Mouse (Mus musculus): ENCODE results near the gene Sdk2. TPM values are rescaled to one million over a fixed set of nuclear protein-coding genes. Genes with fewer than 3 reads are reported as not detected.

Sdk2 gene
- polyA plus RNA-seq, 1 experiment = 7.4 TPM

DNA sequence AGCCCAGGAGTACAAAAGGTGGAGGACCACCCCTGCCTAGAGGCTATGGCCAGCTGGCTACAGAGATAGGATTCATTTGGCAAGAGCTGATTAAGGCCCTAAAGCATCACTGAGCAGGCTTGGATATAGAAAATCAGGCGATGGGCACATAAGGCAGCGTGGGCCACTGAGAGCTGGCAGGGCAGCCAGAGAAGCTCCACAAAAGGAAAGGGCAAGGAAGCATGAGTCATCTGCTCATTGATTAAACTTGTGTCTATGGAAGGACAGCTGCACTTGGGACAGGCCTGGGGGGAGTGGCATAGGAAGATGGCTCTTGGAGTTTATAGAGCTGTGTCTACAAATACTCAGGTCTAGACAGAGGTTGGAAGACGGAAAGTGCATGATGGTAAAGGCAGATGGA, 104.1 kb downstream of the Sdk2 start:
- TF ChIP-seq POLR2A (IDR thresholded peaks at IDR 0.05; ENCODE audit: extremely low read depth, insufficient read depth, low read length) = no peak
- TF ChIP-seq CTCF (IDR thresholded peaks at IDR 0.05; ENCODE audit: extremely low read depth, insufficient read depth, low read length) = no peak
- H3K27ac ChIP-seq (ENCODE audit: insufficient read depth, low read length) = no peak overlapping the region
- H3K4me1 ChIP-seq (ENCODE audit: control insufficient read depth, insufficient read depth, low read length) = no peaks in the 10 kb centered on the region
- H3K4me3 ChIP-seq (ENCODE audit: insufficient read depth, low read length) = no peak overlapping the region

DNA sequence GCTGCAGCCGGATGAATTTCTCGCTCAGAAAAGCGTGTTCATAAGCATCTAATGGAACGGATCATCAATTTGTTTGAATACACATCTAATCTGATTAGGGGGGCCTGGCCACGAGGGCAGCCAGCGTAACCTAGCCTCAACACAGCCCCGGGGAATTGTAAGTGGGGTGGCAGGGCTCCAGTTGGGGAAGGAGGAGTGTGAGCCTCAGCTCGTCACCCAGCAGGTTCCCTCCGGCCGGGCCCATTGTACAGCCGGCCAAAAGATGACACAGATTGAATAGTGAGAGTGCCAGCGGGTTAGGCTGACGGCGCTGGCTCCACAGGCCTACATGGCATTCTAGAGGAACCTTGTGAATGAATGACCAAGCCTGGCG, 115.2 kb downstream of the Sdk2 start:
- Histone ChIP-seq H3K4me3 (ENCODE audit: insufficient read depth, low read length) (no peak overlapping the region), H3K27ac (ENCODE audit: insufficient read depth, low read length) (no peak overlapping the region), H3K4me1 (ENCODE audit: control insufficient read depth, insufficient read depth, low read length) (peaks cover 4% of the 10 kb centered on the region; the same call in 1 of the 2 replicates)
- no peak for TF ChIP-seq POLR2A (IDR thresholded peaks at IDR 0.05; ENCODE audit: extremely low read depth, insufficient read depth, low read length)
- no peak for TF ChIP-seq CTCF (IDR thresholded peaks at IDR 0.05; ENCODE audit: extremely low read depth, insufficient read depth, low read length)

DNA sequence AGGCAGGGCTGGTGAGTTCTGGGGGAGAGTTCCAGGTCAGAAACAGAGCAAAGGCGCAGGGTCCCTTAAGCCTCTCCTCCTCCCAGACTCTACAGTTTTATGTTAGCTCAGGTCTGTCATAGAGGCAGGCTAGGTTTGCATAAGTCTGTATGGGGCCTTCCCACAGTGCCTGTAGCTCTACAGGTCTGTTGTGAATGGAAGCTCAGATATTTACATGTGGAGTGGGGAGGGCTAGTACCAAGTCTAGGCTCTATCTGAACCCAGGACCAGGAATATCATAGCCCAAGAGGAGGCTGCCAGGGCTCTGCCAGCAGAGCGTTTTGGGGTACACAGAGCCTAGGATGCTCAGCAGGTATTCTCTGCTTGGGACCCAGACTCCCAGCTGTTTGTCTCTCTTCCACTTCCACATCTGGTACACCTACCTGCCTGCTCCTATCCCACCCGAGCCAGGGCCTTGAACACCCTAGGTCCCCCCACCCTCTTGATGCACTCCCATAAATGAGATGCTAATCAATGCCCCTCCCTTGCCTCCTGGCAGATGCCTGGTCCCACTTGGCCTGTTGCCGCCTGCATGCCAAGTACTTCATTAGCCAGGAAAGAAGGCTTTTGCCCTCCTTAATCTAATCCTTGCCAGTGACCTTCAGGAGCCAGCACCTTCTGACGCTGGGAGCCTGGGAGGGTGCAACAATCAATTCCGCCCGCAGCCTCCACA, 115.8 kb downstream of the Sdk2 start:
- no peak overlapping the region for H3K4me3 ChIP-seq (ENCODE audit: insufficient read depth, low read length)
- no peak overlapping the region for H3K27ac ChIP-seq (ENCODE audit: insufficient read depth, low read length)
- H3K4me1 ChIP-seq (ENCODE audit: control insufficient read depth, insufficient read depth, low read length) = peaks cover 7% of the 10 kb centered on the region; the same call in 1 of the 2 replicates
- TF ChIP-seq POLR2A (IDR thresholded peaks at IDR 0.05; ENCODE audit: extremely low read depth, insufficient read depth, low read length) = no peak
- no peak for TF ChIP-seq CTCF (IDR thresholded peaks at IDR 0.05; ENCODE audit: extremely low read depth, insufficient read depth, low read length)

DNA sequence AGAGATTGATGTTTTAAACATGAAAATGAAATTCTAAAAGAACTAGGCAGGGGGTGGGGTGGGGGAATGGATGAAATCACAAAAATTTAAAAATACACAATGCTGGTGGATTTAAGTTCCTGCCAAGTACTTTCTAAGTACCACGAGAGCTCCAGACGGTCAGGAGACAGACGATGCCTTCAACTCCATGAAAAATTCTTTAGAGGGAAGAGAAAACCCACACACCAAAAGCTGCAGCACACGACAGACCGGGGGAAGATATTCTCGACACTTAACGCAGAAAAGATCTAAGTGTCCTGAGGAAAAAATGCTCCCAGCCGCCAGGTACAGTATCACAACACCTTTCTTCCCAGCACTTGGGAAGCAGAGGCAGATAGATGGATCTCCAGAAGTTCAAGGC, 118.2 kb downstream of the Sdk2 start:
- Histone ChIP-seq H3K4me3 (ENCODE audit: insufficient read depth, low read length) (no peak overlapping the region), H3K27ac (ENCODE audit: insufficient read depth, low read length) (no peak overlapping the region), H3K4me1 (ENCODE audit: control insufficient read depth, insufficient read depth, low read length) (peaks cover 7% of the 10 kb centered on the region; the same call in 1 of the 2 replicates)
- TF ChIP-seq POLR2A (IDR thresholded peaks at IDR 0.05; ENCODE audit: extremely low read depth, insufficient read depth, low read length) = no peak
- no peak for TF ChIP-seq CTCF (IDR thresholded peaks at IDR 0.05; ENCODE audit: extremely low read depth, insufficient read depth, low read length)

DNA sequence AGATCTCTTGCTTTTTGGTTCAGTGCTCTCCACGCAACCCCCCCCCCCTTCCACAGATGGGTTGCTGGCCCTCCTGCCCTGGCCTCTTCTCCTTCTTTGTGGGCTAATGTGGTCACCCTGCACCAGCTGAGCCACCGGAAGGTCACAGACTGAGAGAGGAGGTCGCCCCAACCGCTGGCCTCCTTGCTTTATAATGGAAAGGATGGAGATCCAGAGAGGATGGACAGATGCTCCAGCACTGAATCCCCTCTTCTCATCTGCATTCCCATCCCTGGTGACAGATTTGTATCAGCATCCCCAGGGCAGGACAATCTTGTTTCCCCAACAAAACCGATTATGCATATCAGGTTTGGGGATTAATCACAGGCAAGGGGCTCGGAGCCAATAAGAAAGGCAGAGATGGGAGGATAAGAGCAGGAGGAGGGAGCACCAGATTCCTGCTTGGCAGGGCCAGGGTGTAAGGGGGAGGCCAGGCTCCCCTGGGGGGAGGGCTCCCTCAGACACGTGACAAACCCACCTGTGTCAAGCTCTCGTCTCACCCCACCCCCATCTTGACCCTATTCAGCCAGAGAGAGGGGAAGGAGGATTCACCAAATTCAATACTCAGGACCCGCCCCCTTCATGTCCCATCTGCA, 124.6 kb downstream of the Sdk2 start:
- 0 out of 2 replicates have a peak, but pooled peaks cover 2% of the 10 kb centered on the region for H3K4me1 ChIP-seq (ENCODE audit: control insufficient read depth, insufficient read depth, low read length)

DNA sequence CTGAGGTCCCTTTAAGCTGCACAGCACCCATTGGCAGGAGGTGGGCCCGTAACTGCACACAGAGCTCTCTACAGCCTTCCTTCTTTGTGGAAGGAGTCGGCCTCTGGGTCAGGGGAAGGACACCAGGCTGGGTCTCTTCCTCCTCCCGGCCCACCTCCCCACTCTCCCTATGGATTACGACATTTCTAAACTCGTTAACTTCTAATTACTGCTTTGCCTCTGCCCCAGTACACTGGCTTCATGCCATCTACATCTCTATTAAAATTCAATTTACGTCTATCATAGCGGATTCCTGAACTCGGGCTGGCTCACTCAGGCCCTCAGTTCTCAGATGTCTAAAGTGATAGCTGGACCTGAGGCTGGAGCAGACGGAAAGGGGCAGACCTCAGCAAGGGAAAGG, 133.2 kb downstream of the Sdk2 start:
- no peak overlapping the region for H3K4me3 ChIP-seq (ENCODE audit: insufficient read depth, low read length)
- peaks cover 3% of the 10 kb centered on the region for H3K4me1 ChIP-seq (ENCODE audit: control insufficient read depth, insufficient read depth, low read length)
- TF ChIP-seq POLR2A (IDR thresholded peaks at IDR 0.05; ENCODE audit: extremely low read depth, insufficient read depth, low read length) = no peak
- no peak for TF ChIP-seq CTCF (IDR thresholded peaks at IDR 0.05; ENCODE audit: extremely low read depth, insufficient read depth, low read length)
- H3K27ac ChIP-seq (ENCODE audit: insufficient read depth, low read length) = no peak overlapping the region

More for the DNA sequence above, 124.6 kb downstream of the Sdk2 start:
- H3K4me3 ChIP-seq (ENCODE audit: insufficient read depth, low read length) = no peak overlapping the region
- TF ChIP-seq CTCF (IDR thresholded peaks at IDR 0.05; ENCODE audit: extremely low read depth, insufficient read depth, low read length) (no peak), POLR2A (IDR thresholded peaks at IDR 0.05; ENCODE audit: extremely low read depth, insufficient read depth, low read length) (no peak)
- H3K27ac ChIP-seq (ENCODE audit: insufficient read depth, low read length) = no peak overlapping the region

DNA sequence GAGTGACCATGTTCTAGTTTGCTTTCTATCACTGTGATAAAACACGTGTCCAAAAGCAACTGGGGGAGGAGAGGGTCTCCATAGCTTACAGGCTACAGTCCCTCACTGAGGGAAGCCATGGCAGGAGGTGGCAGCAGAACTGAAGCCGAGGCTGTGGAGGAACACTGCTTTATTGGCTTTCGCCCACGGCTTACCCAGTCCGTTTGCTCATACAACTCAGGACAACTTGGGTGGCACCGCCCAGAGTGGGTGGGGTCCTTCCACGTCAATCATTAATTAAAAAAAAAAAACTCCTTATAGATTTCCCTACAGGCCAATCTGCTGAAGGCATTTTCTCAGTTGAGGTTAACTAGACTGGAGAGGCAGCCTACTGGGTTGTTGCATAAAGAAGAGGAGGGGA, 133.9 kb downstream of the Sdk2 start:
- Histone ChIP-seq H3K4me1 (ENCODE audit: control insufficient read depth, insufficient read depth, low read length) (peaks cover 5% of the 10 kb centered on the region), H3K4me3 (ENCODE audit: insufficient read depth, low read length) (no peak overlapping the region), H3K27ac (ENCODE audit: insufficient read depth, low read length) (no peak overlapping the region)
- TF ChIP-seq POLR2A (IDR thresholded peaks at IDR 0.05; ENCODE audit: extremely low read depth, insufficient read depth, low read length) (no peak), CTCF (IDR thresholded peaks at IDR 0.05; ENCODE audit: extremely low read depth, insufficient read depth, low read length) (no peak)

DNA sequence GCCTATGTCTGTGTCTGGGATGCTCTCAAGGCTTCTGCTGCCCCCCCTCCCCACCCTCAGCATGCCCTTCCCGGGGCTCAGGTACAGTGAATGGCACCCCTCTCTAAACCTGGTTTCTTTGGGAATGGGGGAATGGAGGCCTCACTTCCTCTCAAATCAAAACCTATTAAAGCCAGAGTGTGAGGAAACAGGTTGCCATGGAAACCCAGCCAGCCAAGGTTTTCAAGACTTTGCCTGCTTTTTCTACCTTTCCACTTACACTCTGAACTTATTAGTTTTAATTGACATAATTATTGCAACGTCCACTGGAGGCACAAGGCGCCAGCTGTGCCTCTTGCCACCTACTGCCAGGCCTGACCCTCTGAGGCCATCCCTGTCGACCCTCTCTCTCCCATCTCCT, 135.1 kb downstream of the Sdk2 start:
- H3K4me3 ChIP-seq (ENCODE audit: insufficient read depth, low read length) = no peak overlapping the region
- H3K27ac ChIP-seq (ENCODE audit: insufficient read depth, low read length) = no peak overlapping the region
- TF ChIP-seq POLR2A (IDR thresholded peaks at IDR 0.05; ENCODE audit: extremely low read depth, insufficient read depth, low read length) (no peak), CTCF (IDR thresholded peaks at IDR 0.05; ENCODE audit: extremely low read depth, insufficient read depth, low read length) (no peak)
- peaks cover 7% of the 10 kb centered on the region for H3K4me1 ChIP-seq (ENCODE audit: control insufficient read depth, insufficient read depth, low read length)

DNA sequence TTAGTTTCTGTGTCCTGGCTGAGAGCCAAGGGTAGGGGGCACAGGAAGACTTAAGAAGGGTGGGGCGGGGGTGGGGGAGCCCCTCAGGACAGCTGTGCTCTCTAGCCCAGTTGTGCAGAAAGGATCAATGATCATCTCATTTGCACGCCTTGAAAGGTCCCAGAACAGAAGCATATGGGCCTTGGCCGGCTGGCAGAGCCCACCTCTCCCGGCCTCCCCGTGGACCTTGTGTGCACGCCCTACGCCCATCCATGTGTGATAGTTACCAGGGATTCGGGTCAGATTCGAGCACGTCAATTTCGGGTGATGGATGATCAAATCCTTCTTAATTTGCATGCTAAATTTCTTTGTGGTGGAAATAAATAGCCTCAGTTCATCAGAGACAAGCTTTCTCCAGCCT, 136.7 kb downstream of the Sdk2 start:
- Histone ChIP-seq H3K27ac (ENCODE audit: insufficient read depth, low read length) (no peak overlapping the region), H3K4me3 (ENCODE audit: insufficient read depth, low read length) (no peak overlapping the region), H3K4me1 (ENCODE audit: control insufficient read depth, insufficient read depth, low read length) (peaks cover 7% of the 10 kb centered on the region)
- TF ChIP-seq POLR2A (IDR thresholded peaks at IDR 0.05; ENCODE audit: extremely low read depth, insufficient read depth, low read length) (no peak), CTCF (IDR thresholded peaks at IDR 0.05; ENCODE audit: extremely low read depth, insufficient read depth, low read length) (no peak)

DNA sequence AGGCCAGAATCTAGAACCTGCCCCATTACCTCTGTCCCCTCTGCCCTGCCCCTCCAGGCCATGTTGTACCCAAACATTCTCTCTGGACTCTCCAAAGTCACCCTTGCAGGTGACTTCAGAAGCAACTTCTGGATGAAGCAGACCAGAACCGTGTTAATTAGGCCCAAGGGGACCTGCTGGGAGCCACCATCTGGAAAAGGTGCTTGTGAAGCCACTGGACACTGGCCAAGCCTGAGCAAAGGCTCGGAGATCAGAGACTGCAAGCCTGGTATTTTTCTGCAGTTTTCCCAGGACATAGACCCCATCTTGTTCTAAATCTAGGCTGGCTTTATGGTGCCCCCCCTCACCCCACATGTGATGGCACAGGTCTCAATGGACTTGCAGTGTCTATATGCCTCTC, 138.0 kb downstream of the Sdk2 start:
- TF ChIP-seq CTCF (IDR thresholded peaks at IDR 0.05; ENCODE audit: extremely low read depth, insufficient read depth, low read length) = no peak
- no peak for TF ChIP-seq POLR2A (IDR thresholded peaks at IDR 0.05; ENCODE audit: extremely low read depth, insufficient read depth, low read length)
- H3K4me3 ChIP-seq (ENCODE audit: insufficient read depth, low read length) = no peak overlapping the region
- H3K27ac ChIP-seq (ENCODE audit: insufficient read depth, low read length) = no peak overlapping the region
- peaks cover 7% of the 10 kb centered on the region for H3K4me1 ChIP-seq (ENCODE audit: control insufficient read depth, insufficient read depth, low read length)

All from cortical plate, adult 2 months (tissue).